Mouse (Mus musculus) B cell, adult 67 days (primary cell): ENCODE results near the gene Ralgps2. TPM values are rescaled to one million over a fixed set of nuclear protein-coding genes. Genes with fewer than 3 reads are reported as not detected.

Experiments used
- total RNA-seq, 2 experiments: library from RNA; stranded (reverse); gene quantifications; 4 replicates each; pipeline ENCODE4 v1.2.4; 2023

Gene Ralgps2
- total RNA-seq: 1,000 to 10,000 TPM in 1 of 2 experiments, 100 to 1,000 TPM in 1; 944 to 1,109 TPM

DNA sequence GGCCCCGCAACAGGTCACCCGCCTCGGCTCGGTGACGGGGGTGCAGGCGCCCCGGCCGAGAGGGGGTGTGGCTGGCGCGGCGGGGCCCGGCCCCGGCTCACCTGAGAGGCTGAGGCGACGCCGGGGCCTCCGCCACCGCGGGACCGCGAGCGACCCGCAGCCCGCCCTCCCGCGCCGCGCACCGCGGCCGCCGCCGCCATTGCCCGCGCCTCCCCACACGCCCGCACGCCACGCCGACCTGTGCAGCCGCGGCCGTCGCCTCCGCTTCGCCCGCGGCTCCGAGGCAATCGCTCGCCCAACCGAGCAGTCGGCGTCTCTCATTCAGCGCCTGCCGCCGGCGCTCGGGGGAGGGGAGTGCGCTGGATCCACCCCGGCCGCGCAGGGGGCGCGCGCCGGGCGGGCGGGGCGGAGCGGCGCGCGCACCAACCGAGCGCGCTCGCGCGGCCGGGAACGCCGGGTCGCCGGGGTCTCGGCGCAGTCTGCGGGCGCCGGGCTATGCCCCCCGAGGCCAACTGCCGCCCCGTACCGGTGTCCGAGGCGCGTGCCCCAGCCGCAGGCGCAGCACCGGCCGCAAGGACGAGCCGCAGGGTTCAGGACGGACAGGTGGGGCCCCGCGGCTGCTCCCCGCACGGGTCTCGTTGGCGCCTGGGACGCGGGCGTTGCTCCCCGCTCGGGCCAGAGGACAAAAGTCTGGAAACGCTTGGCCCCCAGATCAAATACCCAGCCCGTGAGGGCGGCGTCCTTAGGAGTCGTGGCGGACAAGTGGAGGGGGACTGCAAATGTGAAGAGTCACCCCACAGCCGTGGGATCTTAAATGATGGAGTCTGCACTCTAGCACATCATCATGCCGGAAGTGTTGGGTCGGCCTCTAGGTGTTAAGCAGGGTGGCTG is at the start of gene Ralgps2:
Ralgps2 (minus strand) TSS at position 376 of the 891 bp plus-strand sequence.

GRCm38 (mm10) chr1:156838177-156838576 is 101.2 kb downstream of the Ralgps2 start, which contains the start of gene Angptl1:
Gene Angptl1, plus strand, starts transcription at chr1:156838562.

Other genes with a start within 250 kb of the Ralgps2 start
- gene Fam20b, start 220.5 kb downstream of the Ralgps2 start, total RNA-seq: 10 to 100 TPM; 24.6 to 26.6 TPM
- not detected for gene Angptl1, start 101.1 kb downstream of the Ralgps2 start, total RNA-seq
- not detected for gene Tex35, start 169.1 kb upstream of the Ralgps2 start, total RNA-seq